Mouse (Mus musculus) G1E (cell line): ENCODE measurements around the gene Myo16.

Experiments used
- CTCF ChIP-seq: IDR thresholded peaks from 2 replicates; pipeline ENCODE4 v1.5.1; 2012; ENCODE audit warnings: low read depth, low read length, inconsistent platforms, mixed read lengths
- GATA1 ChIP-seq: IDR thresholded peaks from 2 replicates; pipeline ENCODE4 v1.6.1; 2012; ENCODE audit warnings: borderline replicate concordance, low read length, inconsistent platforms, mixed read lengths
- GATA2 ChIP-seq: IDR thresholded peaks from 2 replicates; pipeline ENCODE4 v1.6.1; 2012; ENCODE audit warnings: low read depth, low read length, inconsistent platforms, borderline replicate concordance

DNA sequence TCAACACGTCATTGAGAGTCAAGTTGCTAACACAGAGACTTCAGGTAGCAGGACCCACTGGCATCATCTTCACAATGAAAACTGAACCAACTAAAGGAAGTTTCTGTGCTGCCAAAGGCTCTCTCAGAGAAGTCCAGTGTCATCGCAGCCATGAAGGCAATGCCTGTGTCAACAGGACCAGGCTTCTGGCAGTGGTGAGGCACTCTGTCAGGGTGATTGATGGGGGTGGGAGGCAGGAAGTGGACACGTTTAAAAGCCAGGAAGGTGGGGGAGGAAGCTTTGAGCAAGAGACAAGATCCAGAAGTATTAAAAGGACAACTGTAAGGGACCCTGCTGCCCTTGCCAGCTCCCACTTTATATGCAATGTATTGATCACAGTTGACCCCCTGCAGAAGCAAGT lies 314.8 kb downstream of the Myo16 start:
- TF ChIP-seq CTCF (no peak), GATA1 (no peak), GATA2 (no peak)
